In the genomic region with DNA sequence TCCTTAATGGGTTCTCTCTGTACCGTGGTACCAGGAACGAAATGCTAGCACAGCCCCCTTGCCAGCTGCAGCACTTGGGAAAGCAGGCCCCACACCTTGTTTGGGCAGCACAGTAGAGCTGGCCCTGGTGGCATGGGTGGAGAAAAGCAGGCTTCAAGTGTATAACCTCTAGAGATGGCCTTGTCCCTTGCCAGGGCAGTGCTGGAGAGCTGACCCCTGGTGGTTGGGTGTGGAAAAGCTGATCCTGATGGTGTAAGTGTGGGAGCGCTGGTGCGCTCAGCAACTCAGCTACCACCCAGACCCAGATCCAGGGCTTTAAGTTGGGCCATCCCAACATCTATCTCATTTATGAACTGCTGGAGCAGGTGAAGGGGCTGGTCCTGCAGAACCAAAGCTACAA, we compare ENCODE assay signal across 9 mouse cellular contexts.
A peak's percentile ranks its signal among the peaks of the same experiment; 100 is the strongest.
DNase-seq lines count a peak whose midpoint lies in the region; TF ChIP-seq lines count a peak whose summit lies in the region.
"Had no signal": no experiment of that assay in that cellular context is flagged by ENCODE, and none has a peak within 500 bp of the region (broad histone marks: within the 10 kb centered on the region; RNA-seq: fewer than 3 reads in every experiment).

No protein-coding gene starts in this region.

- TF ChIP-seq CTCF in layer of hippocampus, adult 2 months (conservative IDR thresholded peaks at IDR 0.05): peak; percentile 61

- H3K27ac ChIP-seq in layer of hippocampus, adult 2 months: no peak overlapping the region
- H3K27ac ChIP-seq: heart, embryonic 13.5 days; midbrain, embryonic 12.5 days had no signal

- H3K4me3 ChIP-seq in layer of hippocampus, adult 2 months: no peak overlapping the region
- H3K4me3 ChIP-seq: heart, embryonic 13.5 days; midbrain, embryonic 12.5 days had no signal

- no peak for DNase-seq in layer of hippocampus, adult 2 months (ENCODE audit: low spot score in 2 of 2)
- DNase-seq in layer of hippocampus, postnatal 10 days (ENCODE audit: low spot score in 2 of 2): no peak
- peak; percentile 49 for DNase-seq in adrenal gland, postnatal 14 days
- peak; percentile 28 for DNase-seq in kidney, adult 9 months
- peak; percentile 23 for DNase-seq in retina, embryonic 14.5 days (ENCODE audit: low spot score)
- DNase-seq in ovary, postnatal 14 days (ENCODE audit: low spot score): no peak
- DNase-seq in left cerebral cortex, postnatal 4 days: no peak

- intact Hi-C loops in left cerebral cortex, postnatal 4 days (cut with DNase I): no loop called here

Comparison
In these comparisons a context has a peak if more than half of its experiments do, and no peak if none do; other contexts are left out.
1. DNase-seq: peak in adrenal gland, postnatal 14 days (single experiment), kidney, adult 9 months (single experiment) and retina, embryonic 14.5 days (single experiment); none in layer of hippocampus, adult 2 months (0 of 2), layer of hippocampus, postnatal 10 days (0 of 2), ovary, postnatal 14 days (single experiment) and left cerebral cortex, postnatal 4 days (single experiment).